Mouse (Mus musculus): Measurements from ENCODE around the gene Cd2.

GRCm38 (mm10) chr3:101287911-101288311 is at the start of gene Cd2:
- TF ChIP-seq ZC3H11A (IDR thresholded peaks at IDR 0.05; ENCODE audit: borderline replicate concordance, low read depth, low read length) (no peak), ZNF384 (IDR thresholded peaks at IDR 0.05; ENCODE audit: low read depth, low read length) (no peak)

All from ES-E14 (cell line).